Mouse (Mus musculus) C2C12 (cell line): ENCODE data around the gene Zmpste24. TPM values are rescaled to one million over a fixed set of nuclear protein-coding genes. Genes with fewer than 3 reads are reported as not detected.
"Not testable (repeated sequence)": the region's sequence is repeated elsewhere in the genome, so short reads cannot be mapped to it uniquely, and the experiment has no call there.

Source experiments
- H3K27me3 ChIP-seq: one replicate; pipeline ENCODE4 v1.6.1; 2011; ENCODE audit not compliant: control insufficient read depth, insufficient read depth, insufficient read length
- H3K36me3 ChIP-seq: one replicate; pipeline ENCODE4 v1.6.1; 2011; ENCODE audit not compliant: control insufficient read depth, insufficient read depth
- H3K4me3 ChIP-seq: one replicate; pipeline ENCODE4 v1.5.1; 2011; ENCODE audit warnings: mild to moderate bottlenecking, control low read depth; ENCODE audit not compliant: poor library complexity, insufficient read depth, severe bottlenecking
- H3K79me2 ChIP-seq: one replicate; pipeline ENCODE4 v1.6.1; 2011; ENCODE audit not compliant: control insufficient read depth, insufficient read depth
- H3K79me3 ChIP-seq: one replicate; pipeline ENCODE4 v1.6.1; 2011; ENCODE audit warnings: low read depth, control low read depth
- H3ac ChIP-seq: one replicate; pipeline ENCODE3; 2011; ENCODE audit warnings: low read depth; ENCODE audit not compliant: control insufficient read depth, insufficient read length
- CEBPB ChIP-seq: IDR thresholded peaks from one replicate; pipeline ENCODE4 v1.6.1; 2011; ENCODE audit warnings: low read depth, mild to moderate bottlenecking, control low read depth, moderate library complexity
- CTCF ChIP-seq: IDR thresholded peaks from one replicate; pipeline ENCODE4 v1.5.1; 2011; ENCODE audit not compliant: control insufficient read depth, insufficient read depth, insufficient read length
- FOSL1 ChIP-seq: IDR thresholded peaks from one replicate; pipeline ENCODE4 v1.8.0; 2011; ENCODE audit warnings: mild to moderate bottlenecking, low read length; ENCODE audit not compliant: poor library complexity, insufficient read depth, severe bottlenecking
- MAX ChIP-seq: IDR thresholded peaks from one replicate; pipeline ENCODE4 v1.6.1; 2011; ENCODE audit warnings: mild to moderate bottlenecking, control low read depth
- MYOD1 ChIP-seq: IDR thresholded peaks from one replicate; pipeline ENCODE4 v1.6.1; 2011; ENCODE audit warnings: low read depth; ENCODE audit not compliant: control insufficient read depth, insufficient read length
- MYOG ChIP-seq: IDR thresholded peaks from one replicate; pipeline ENCODE4 v1.6.1; 2011; ENCODE audit not compliant: control insufficient read depth, insufficient read length; ENCODE audit errors: extremely low read depth
- USF1 ChIP-seq: IDR thresholded peaks from one replicate; pipeline ENCODE4 v1.6.1; 2011; ENCODE audit warnings: low read depth, mild to moderate bottlenecking, control low read depth, moderate library complexity
- polyA plus RNA-seq: library from polyadenylated mRNA; unstranded; fragments of >200 nt; fragmentation: generic; extraction: Trizol; gene quantifications from one replicate; pipeline ENCODE4 v1.2.1, GENCODE M21; 2012; ENCODE audit warnings: missing spikeins

Gene Zmpste24
- polyA plus RNA-seq, 1 experiment, result 24.8 TPM

DNA sequence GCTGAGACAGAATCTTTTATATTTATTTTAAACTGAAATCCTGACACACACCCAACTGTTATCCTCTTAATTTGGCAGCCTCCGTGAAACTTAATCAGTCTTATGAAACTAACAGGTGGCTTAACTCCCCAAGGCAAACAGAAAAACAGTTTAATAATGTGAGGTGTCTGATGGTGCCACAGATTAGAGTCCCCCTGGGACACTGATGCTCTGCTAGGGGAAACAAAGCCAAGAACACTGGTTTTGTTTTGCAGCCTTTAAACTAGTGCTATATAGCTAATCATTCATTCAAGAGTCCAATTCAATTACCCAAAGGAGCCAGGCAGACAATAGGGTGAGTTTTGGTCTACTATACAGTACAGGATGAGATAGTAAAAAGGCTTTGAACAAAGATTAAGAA, 17.6 kb downstream of the Zmpste24 start:
- Histone ChIP-seq H3K27me3 (no peaks in the 10 kb centered on the region), H3K79me3 (no peaks in the 10 kb centered on the region), H3K79me2 (no peaks in the 10 kb centered on the region), H3K4me3 (no peak overlapping the region), H3K36me3 (peaks cover 76% of the 10 kb centered on the region), H3ac (no peak overlapping the region)
- TF ChIP-seq MYOG (no peak), FOSL1 (no peak), MYOD1 (no peak), CTCF (no peak), MAX (no peak), CEBPB (no peak), USF1 (no peak)

DNA sequence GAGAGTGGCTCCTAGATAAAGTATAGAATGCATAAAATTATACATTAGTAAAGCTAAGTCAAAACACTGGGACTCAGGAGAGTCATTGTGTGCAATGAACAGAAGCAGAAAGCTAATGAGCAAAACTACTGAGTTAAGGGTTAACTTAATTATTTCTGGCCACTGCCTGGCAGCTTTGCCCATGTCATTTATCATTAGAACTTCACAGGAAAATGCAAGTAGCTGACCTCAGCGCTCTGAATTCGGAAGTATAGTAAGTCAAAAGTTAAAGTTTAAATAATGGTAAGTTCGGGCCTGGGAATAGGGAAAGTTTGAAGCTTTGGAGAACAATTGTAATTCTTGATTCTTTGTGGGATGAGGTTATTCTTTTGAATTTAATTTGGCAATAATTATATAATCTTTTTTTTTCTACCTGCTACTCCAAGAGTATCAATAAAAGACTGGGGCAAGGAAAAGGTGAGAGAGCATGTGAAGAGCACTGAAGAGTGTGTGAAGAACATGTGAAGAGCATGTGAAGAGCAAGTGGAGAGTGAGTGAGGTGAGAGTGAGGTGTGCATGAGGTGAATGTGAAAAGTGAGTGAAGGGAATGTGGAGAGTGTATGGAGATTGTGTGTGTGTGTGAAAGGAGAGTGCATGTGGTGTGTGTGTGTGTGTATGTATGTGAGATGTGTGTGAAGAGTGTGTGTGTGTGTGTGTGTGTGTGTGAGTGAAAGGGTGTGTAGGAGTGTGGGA, 20.0 kb downstream of the Zmpste24 start:
- H3K79me2 ChIP-seq, result no peaks in the 10 kb centered on the region
- H3K27me3 ChIP-seq, result no peaks in the 10 kb centered on the region
- H3ac ChIP-seq, result no peak overlapping the region
- TF ChIP-seq CTCF, result no peak
- TF ChIP-seq USF1, result no peak
- no peak for TF ChIP-seq CEBPB
- no peak for TF ChIP-seq MYOD1
- TF ChIP-seq FOSL1, result no peak
- no peak for TF ChIP-seq MAX
- TF ChIP-seq MYOG, result no peak
- H3K79me3 ChIP-seq, result no peaks in the 10 kb centered on the region
- H3K4me3 ChIP-seq, result no peak overlapping the region
- H3K36me3 ChIP-seq, result peaks cover 73% of the 10 kb centered on the region

DNA sequence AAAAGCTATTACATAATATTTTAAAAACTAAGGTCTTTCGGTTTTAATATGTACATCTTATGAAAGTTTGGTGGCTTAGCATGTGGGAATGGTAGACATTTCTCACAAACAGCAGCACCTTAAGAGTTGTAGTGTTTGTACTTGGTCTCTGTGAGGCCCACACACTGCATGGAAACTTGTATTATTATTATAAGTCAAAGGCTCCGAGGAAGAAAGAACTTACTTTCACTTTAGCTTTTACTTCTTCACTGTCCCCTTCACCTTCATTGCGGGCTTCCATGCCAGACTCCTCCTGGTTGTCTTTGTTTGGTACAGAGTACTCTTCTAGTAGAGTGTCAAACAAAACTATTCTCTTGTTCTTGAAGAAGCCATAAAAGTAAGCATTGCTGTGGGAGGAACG, 23.8 kb downstream of the Zmpste24 start:
- no peaks in the 10 kb centered on the region for H3K79me3 ChIP-seq
- no peaks in the 10 kb centered on the region for H3K27me3 ChIP-seq
- no peaks in the 10 kb centered on the region for H3K79me2 ChIP-seq
- H3ac ChIP-seq, result no peak overlapping the region
- H3K4me3 ChIP-seq, result no peak overlapping the region
- H3K36me3 ChIP-seq, result peaks cover 44% of the 10 kb centered on the region
- TF ChIP-seq USF1, result no peak
- no peak for TF ChIP-seq MYOG
- TF ChIP-seq CEBPB, result no peak

DNA sequence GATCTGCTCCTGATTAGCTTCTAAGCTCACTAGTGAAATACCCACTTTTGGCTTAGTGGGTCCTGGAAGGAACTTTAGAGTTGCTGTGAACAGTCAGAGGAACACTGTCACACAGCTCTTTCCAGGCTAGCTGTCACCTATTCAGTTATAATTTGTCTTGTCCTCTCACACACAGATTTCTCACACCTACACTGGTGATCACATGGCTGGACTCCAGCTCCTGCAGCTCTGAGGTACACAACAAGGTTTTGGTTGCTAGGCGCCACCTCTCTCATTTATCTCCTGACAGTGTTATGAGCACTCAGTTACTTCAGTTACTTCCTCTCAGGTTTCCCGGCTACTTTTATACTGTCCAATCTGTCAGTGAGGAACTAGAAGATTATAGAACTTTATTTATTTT, 32.7 kb downstream of the Zmpste24 start:
- no peak overlapping the region for H3ac ChIP-seq
- H3K36me3 ChIP-seq, result peaks cover 19% of the 10 kb centered on the region
- no peaks in the 10 kb centered on the region for H3K27me3 ChIP-seq

DNA sequence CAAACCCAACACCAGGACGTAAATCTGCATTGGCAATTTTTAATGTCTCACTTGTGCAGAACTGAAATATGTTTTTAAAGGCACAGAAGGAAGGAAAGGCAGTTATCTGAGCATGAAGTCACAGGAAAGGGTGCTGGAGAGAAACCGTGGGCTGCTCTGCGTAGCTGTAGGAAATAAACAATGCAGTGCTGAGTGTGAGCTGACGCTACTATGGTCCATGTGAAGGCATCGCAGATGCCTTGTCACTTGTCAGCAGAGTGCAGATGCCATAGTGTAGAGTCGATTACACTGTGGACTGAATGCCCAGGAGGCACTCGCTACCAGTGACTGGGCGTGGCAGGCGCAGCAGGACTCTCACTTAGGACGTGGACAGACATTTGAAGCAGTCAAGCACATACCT, 38.8 kb downstream of the Zmpste24 start:
- not testable (repeated sequence) for H3K79me2 ChIP-seq, H3K4me3 ChIP-seq, H3K79me3 ChIP-seq, H3K27me3 ChIP-seq, H3ac ChIP-seq
- H3K36me3 ChIP-seq, result peaks cover 22% of the 10 kb centered on the region

More for the DNA sequence above, 32.7 kb downstream of the Zmpste24 start:
- TF ChIP-seq FOSL1, result no peak
- no peak for TF ChIP-seq CTCF
- TF ChIP-seq CEBPB, result no peak
- H3K79me2 ChIP-seq, result no peaks in the 10 kb centered on the region
- H3K4me3 ChIP-seq, result no peak overlapping the region
- no peaks in the 10 kb centered on the region for H3K79me3 ChIP-seq

DNA sequence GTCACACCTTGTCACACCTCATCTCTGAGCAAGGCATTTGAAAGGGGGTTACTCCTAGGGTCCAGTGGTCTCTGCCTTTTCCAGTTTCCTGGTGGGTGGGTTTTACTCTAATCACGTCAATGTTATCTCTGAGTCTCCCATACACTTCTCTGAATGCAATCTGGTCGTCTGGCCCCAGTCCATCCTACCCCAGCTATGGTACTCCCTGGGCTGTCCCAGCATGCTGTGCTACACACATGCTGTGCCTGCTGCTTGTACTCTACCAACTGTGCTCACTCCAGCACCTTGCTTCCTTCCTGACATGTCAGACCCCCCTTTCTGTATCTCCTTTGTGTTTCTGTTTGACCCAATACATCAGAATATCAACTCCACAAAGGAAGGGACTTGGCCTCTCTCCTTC, 41.0 kb downstream of the Zmpste24 start:
- H3K4me3 ChIP-seq, result no peak overlapping the region
- TF ChIP-seq MAX, result no peak
- TF ChIP-seq MYOD1, result no peak
- TF ChIP-seq USF1, result no peak
- TF ChIP-seq MYOG, result no peak
- TF ChIP-seq CEBPB, result no peak
- TF ChIP-seq CTCF, result no peak
- no peak for TF ChIP-seq FOSL1
- no peaks in the 10 kb centered on the region for H3K79me2 ChIP-seq
- H3K27me3 ChIP-seq, result no peaks in the 10 kb centered on the region
- no peak overlapping the region for H3ac ChIP-seq
- H3K79me3 ChIP-seq, result no peaks in the 10 kb centered on the region
- H3K36me3 ChIP-seq, result peaks cover 22% of the 10 kb centered on the region
